Mouse (Mus musculus): Measurements from ENCODE around the gene Sh3pxd2b.

DNA sequence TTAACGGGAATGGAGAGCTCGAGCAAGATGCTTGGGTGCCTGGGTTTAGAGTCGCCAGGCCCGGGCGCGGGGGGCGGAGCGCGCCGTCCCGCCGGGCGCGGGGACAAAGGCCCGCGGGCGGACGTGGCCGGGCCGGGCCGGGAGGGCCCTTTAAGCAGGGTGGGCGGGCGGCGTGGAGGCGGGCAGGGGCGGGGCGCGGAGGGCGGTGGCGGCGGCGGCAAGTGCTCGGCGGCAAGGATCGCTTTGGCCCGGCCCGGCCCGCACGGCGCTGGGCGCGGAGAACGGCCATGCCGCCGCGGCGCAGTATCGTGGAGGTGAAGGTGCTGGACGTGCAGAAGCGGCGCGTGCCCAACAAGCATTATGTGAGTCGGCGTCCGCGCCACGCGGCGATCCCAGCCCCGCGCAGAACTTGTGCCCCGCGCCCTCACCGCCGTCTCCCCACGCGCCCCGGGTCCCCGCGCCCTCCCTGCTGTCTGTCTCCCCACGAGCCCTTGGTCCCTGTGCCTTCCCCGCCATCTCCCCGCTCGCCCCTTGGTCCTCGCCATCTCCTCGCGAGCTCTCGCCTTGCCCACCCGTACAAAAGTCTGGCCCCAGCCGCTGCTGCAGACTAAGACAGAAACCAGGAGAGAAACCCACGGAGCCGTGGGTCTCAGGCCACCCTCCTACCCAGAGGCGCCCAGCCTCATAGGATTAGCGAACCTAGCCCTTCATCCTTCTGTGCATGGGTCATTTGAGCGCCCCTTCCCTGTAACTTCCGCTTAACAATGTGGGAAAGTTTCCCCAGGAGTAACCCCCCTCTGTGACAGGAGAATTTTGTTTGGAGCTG lies at the start of gene Sh3pxd2b:
- TF ChIP-seq CTCF (IDR thresholded peaks at IDR 0.05; ENCODE audit: control insufficient read depth, insufficient read depth, insufficient read length) (no peak), USF1 (IDR thresholded peaks at IDR 0.05; ENCODE audit: low read depth) (no peak), MYOD1 (IDR thresholded peaks at IDR 0.05; ENCODE audit: control insufficient read depth, insufficient read length, low read depth) (no peak), MYOG (IDR thresholded peaks at IDR 0.05; ENCODE audit: control insufficient read depth, extremely low read depth, insufficient read length) (no peak)

All from C2C12 (cell line).